In genomic region chr8:123252925-123253324, GRCm38 (mm10) we compare ENCODE assay signal across 9 mouse cellular contexts. TPM values are rescaled to one million over a fixed set of nuclear protein-coding genes. Genes with fewer than 3 reads are reported as not detected.
DNase-seq lines count a peak whose midpoint lies in the region; ATAC-seq and TF ChIP-seq lines count a peak whose summit lies in the region.
"Had no signal": no experiment of that assay in that cellular context is flagged by ENCODE, and none has a peak within 500 bp of the region (broad histone marks: within the 10 kb centered on the region; RNA-seq: fewer than 3 reads in every experiment).

No protein-coding gene starts in this region.

- TF ChIP-seq POLR2A in lung, adult 2 months (IDR thresholded peaks at IDR 0.05; ENCODE audit: borderline replicate concordance, extremely low read depth, low read depth, low read length), result no peak

- H3K36me3 ChIP-seq in lung, embryonic 15.5 days, result peaks cover 51% of the 10 kb centered on the region
- H3K36me3 ChIP-seq in embryonic facial prominence, embryonic 15.5 days, result peaks cover 51% of the 10 kb centered on the region
- peaks cover 63% of the 10 kb centered on the region for H3K36me3 ChIP-seq in limb, embryonic 12.5 days
- H3K36me3 ChIP-seq in stomach, embryonic 14.5 days (ENCODE audit: control insufficient read depth, insufficient read depth, low read length), result peaks cover 43% of the 10 kb centered on the region

- WGBS in lung, embryonic 15.5 days, result 41% methylated on average over 4 of the region's 4 CpGs
- 38% methylated on average over 4 of the region's 4 CpGs for WGBS in lung, adult 2 months
- 37% methylated on average over 4 of the region's 4 CpGs for WGBS in embryonic facial prominence, embryonic 15.5 days
- WGBS in limb, embryonic 12.5 days, result 54% methylated on average over 4 of the region's 4 CpGs
- WGBS in stomach, embryonic 14.5 days, result 44% methylated on average over 4 of the region's 4 CpGs

- H3K4me1 ChIP-seq in lung, embryonic 15.5 days, result peaks cover 20% of the 10 kb centered on the region
- H3K4me1 ChIP-seq in lung, adult 2 months (ENCODE audit: control insufficient read depth, insufficient read depth, low read length), result peaks cover 10% of the 10 kb centered on the region
- H3K4me1 ChIP-seq in embryonic facial prominence, embryonic 15.5 days, result peaks cover 36% of the 10 kb centered on the region
- peaks cover 24% of the 10 kb centered on the region for H3K4me1 ChIP-seq in limb, embryonic 12.5 days (replicated peaks)
- H3K4me1 ChIP-seq in stomach, embryonic 14.5 days (ENCODE audit: control insufficient read depth, insufficient read depth, low read length), result peaks cover 11% of the 10 kb centered on the region; the same call in 1 of the 2 replicates

- H3K9ac ChIP-seq in lung, embryonic 15.5 days, result peak overlapping the region; percentile 97; the same call in 1 of the 2 replicates
- peak overlapping the region; percentile 99; the same call in 1 of the 2 replicates for H3K9ac ChIP-seq in embryonic facial prominence, embryonic 15.5 days
- H3K9ac ChIP-seq in limb, embryonic 12.5 days (replicated peaks), result peak overlapping the region; percentile 95
- no peak overlapping the region; the same call in 1 of the 2 replicates for H3K9ac ChIP-seq in stomach, embryonic 14.5 days (replicated peaks; ENCODE audit: low read depth, low read length)

- H3K27me3 ChIP-seq in lung, embryonic 15.5 days, result no peaks in the 10 kb centered on the region
- no peaks in the 10 kb centered on the region for H3K27me3 ChIP-seq in embryonic facial prominence, embryonic 15.5 days
- no peaks in the 10 kb centered on the region for H3K27me3 ChIP-seq in limb, embryonic 12.5 days
- H3K27me3 ChIP-seq in stomach, embryonic 14.5 days (ENCODE audit: control insufficient read depth, insufficient read depth, low read length), result no peaks in the 10 kb centered on the region

- ATAC-seq in lung, embryonic 15.5 days (ENCODE audit: borderline replicate concordance, extremely low read depth, low FRiP score, low TSS enrichment), result no peak
- no peak for ATAC-seq in embryonic facial prominence, embryonic 15.5 days (ENCODE audit: insufficient number of reproducible peaks, low FRiP score, low TSS enrichment, low read depth)
- ATAC-seq in limb, embryonic 12.5 days (ENCODE audit: insufficient number of reproducible peaks, insufficient read depth, low FRiP score, low TSS enrichment, low read depth), result no peak
- no peak for ATAC-seq in stomach, embryonic 14.5 days (ENCODE audit: insufficient number of reproducible peaks, insufficient read depth, low FRiP score, low read depth)
- ATAC-seq in inflammation-experienced regulatory T-cells, adult 6 months, result no peak

- peak overlapping the region; percentile 90 for H3K4me3 ChIP-seq in lung, embryonic 15.5 days
- no peak overlapping the region for H3K4me3 ChIP-seq in lung, adult 2 months (replicated peaks; ENCODE audit: extremely low read depth, low read depth, low read length)
- H3K4me3 ChIP-seq in embryonic facial prominence, embryonic 15.5 days (replicated peaks), result peak overlapping the region; percentile 94
- H3K4me3 ChIP-seq in limb, embryonic 12.5 days (replicated peaks), result peak overlapping the region; percentile 96
- peak overlapping the region; percentile 98; the same call in 1 of the 2 replicates for H3K4me3 ChIP-seq in stomach, embryonic 14.5 days (ENCODE audit: low read depth, low read length)

- no peak for TF ChIP-seq CTCF in lung, adult 2 months (IDR thresholded peaks at IDR 0.05; ENCODE audit: insufficient read depth, low read length)

- peak overlapping the region; percentile 92 for H3K4me2 ChIP-seq in lung, embryonic 15.5 days
- H3K4me2 ChIP-seq in embryonic facial prominence, embryonic 15.5 days (replicated peaks), result peak overlapping the region; percentile 78
- H3K4me2 ChIP-seq in limb, embryonic 12.5 days, result peak overlapping the region; percentile 95
- peak overlapping the region; percentile 66 for H3K4me2 ChIP-seq in stomach, embryonic 14.5 days (replicated peaks; ENCODE audit: low read depth, low read length)

- DNase-seq in lung, adult 2 months, result no peak
- no peak for DNase-seq in frontal cortex, postnatal 36 days (ENCODE audit: low spot score in 2 of 2)
- no peak for DNase-seq in urinary bladder, adult 18-20 months (ENCODE audit: low spot score in 2 of 2)
- DNase-seq: right cerebral cortex, postnatal 25 days had no signal

- H3K27ac ChIP-seq in lung, embryonic 15.5 days, result no peak overlapping the region
- H3K27ac ChIP-seq in embryonic facial prominence, embryonic 15.5 days (replicated peaks), result peak overlapping the region; percentile 87
- no peak overlapping the region for H3K27ac ChIP-seq in limb, embryonic 12.5 days
- peak overlapping the region; percentile 82; the same call in 1 of the 2 replicates for H3K27ac ChIP-seq in stomach, embryonic 14.5 days (ENCODE audit: low read length)

- no peaks in the 10 kb centered on the region for H3K9me3 ChIP-seq in lung, embryonic 15.5 days
- H3K9me3 ChIP-seq in embryonic facial prominence, embryonic 15.5 days (replicated peaks), result no peaks in the 10 kb centered on the region
- H3K9me3 ChIP-seq in limb, embryonic 12.5 days, result no peaks in the 10 kb centered on the region
- H3K9me3 ChIP-seq in stomach, embryonic 14.5 days (ENCODE audit: control insufficient read depth, low read depth, low read length), result no peaks in the 10 kb centered on the region

RNA-seq across cellular contexts. Expression of gene Zfp276, which starts 1.1 kb away (rescaled TPM):
- polyA plus RNA-seq in lung, embryonic 15.5 days (2015; fragmentation: Nextera tagmentation; extraction: Ambion mirVana), result 19.4 and 21.6 TPM in 2 replicates
- polyA plus RNA-seq in lung, adult 2 months (2012; rRNA removed), result 34.1 and 37.8 TPM in 2 replicates
- polyA plus RNA-seq in embryonic facial prominence, embryonic 15.5 days (2015; fragmentation: Nextera tagmentation; extraction: Ambion mirVana), result 26.3 and 28.7 TPM in 2 replicates
- 30.1 and 31.4 TPM in 2 replicates for polyA plus RNA-seq in limb, embryonic 12.5 days (2016; fragmentation: Nextera tagmentation; extraction: Ambion mirVana)
- polyA plus RNA-seq in stomach, embryonic 14.5 days (2014; fragmentation: Nextera tagmentation; extraction: Ambion mirVana), result 21.8 and 23.2 TPM in 2 replicates
- polyA plus RNA-seq in inflammation-experienced regulatory T-cells, adult 6 months (2017; shearing (Covaris generic)), result 1 to 10 TPM; 4.2 to 5.1 (median 5.1) TPM

RNA-seq across cellular contexts. Expression of gene Vps9d1, which starts 1.2 kb away (rescaled TPM):
- polyA plus RNA-seq in lung, embryonic 15.5 days (2015; fragmentation: Nextera tagmentation; extraction: Ambion mirVana), result 21.9 and 24.6 TPM in 2 replicates
- polyA plus RNA-seq in lung, adult 2 months (2012; rRNA removed), result 83.9 and 94.4 TPM in 2 replicates
- 28.0 and 31.4 TPM in 2 replicates for polyA plus RNA-seq in embryonic facial prominence, embryonic 15.5 days (2015; fragmentation: Nextera tagmentation; extraction: Ambion mirVana)
- 30.4 and 34.0 TPM in 2 replicates for polyA plus RNA-seq in limb, embryonic 12.5 days (2016; fragmentation: Nextera tagmentation; extraction: Ambion mirVana)
- 26.5 and 29.7 TPM in 2 replicates for polyA plus RNA-seq in stomach, embryonic 14.5 days (2014; fragmentation: Nextera tagmentation; extraction: Ambion mirVana)
- polyA plus RNA-seq in inflammation-experienced regulatory T-cells, adult 6 months (2017; shearing (Covaris generic)), result 10 to 100 TPM in 1 of 3 experiments, 1 to 10 TPM in 2; 7.3 to 12.9 (median 7.4) TPM

RNA-seq across cellular contexts. Expression of gene Spata2l, which starts 16.9 kb away (rescaled TPM):
- polyA plus RNA-seq in lung, embryonic 15.5 days (2015; fragmentation: Nextera tagmentation; extraction: Ambion mirVana), result 4.6 and 4.8 TPM in 2 replicates
- 8.3 and 9.6 TPM in 2 replicates for polyA plus RNA-seq in lung, adult 2 months (2012; rRNA removed)
- polyA plus RNA-seq in embryonic facial prominence, embryonic 15.5 days (2015; fragmentation: Nextera tagmentation; extraction: Ambion mirVana), result 5.7 and 6.8 TPM in 2 replicates
- 1.6 and 1.8 TPM in 2 replicates for polyA plus RNA-seq in limb, embryonic 12.5 days (2016; fragmentation: Nextera tagmentation; extraction: Ambion mirVana)
- 4.1 and 4.7 TPM in 2 replicates for polyA plus RNA-seq in stomach, embryonic 14.5 days (2014; fragmentation: Nextera tagmentation; extraction: Ambion mirVana)
- polyA plus RNA-seq in inflammation-experienced regulatory T-cells, adult 6 months (2017; shearing (Covaris generic)), result 1 to 10 TPM; 6.3 to 7.7 (median 6.5) TPM

RNA-seq across cellular contexts. Expression of gene Cdk10, which starts 28.3 kb away (rescaled TPM):
- polyA plus RNA-seq in lung, embryonic 15.5 days (2015; fragmentation: Nextera tagmentation; extraction: Ambion mirVana), result 30.0 and 32.1 TPM in 2 replicates
- 48.5 and 60.3 TPM in 2 replicates for polyA plus RNA-seq in lung, adult 2 months (2012; rRNA removed)
- polyA plus RNA-seq in embryonic facial prominence, embryonic 15.5 days (2015; fragmentation: Nextera tagmentation; extraction: Ambion mirVana), result 36.2 and 38.3 TPM in 2 replicates
- polyA plus RNA-seq in limb, embryonic 12.5 days (2016; fragmentation: Nextera tagmentation; extraction: Ambion mirVana), result 36.3 and 36.6 TPM in 2 replicates
- 36.3 and 37.5 TPM in 2 replicates for polyA plus RNA-seq in stomach, embryonic 14.5 days (2014; fragmentation: Nextera tagmentation; extraction: Ambion mirVana)
- polyA plus RNA-seq in inflammation-experienced regulatory T-cells, adult 6 months (2017; shearing (Covaris generic)), result 10 to 100 TPM; 16.4 to 29.7 (median 24.3) TPM

RNA-seq across cellular contexts. Expression of gene Spata33, which starts 40.3 kb away (rescaled TPM):
- 4.9 and 5.5 TPM in 2 replicates for polyA plus RNA-seq in lung, embryonic 15.5 days (2015; fragmentation: Nextera tagmentation; extraction: Ambion mirVana)
- polyA plus RNA-seq in lung, adult 2 months (2012; rRNA removed), result 2.8 and 3.1 TPM in 2 replicates
- polyA plus RNA-seq in embryonic facial prominence, embryonic 15.5 days (2015; fragmentation: Nextera tagmentation; extraction: Ambion mirVana), result 6.9 and 9.8 TPM in 2 replicates
- 5.0 and 6.5 TPM in 2 replicates for polyA plus RNA-seq in limb, embryonic 12.5 days (2016; fragmentation: Nextera tagmentation; extraction: Ambion mirVana)
- 4.1 and 5.7 TPM in 2 replicates for polyA plus RNA-seq in stomach, embryonic 14.5 days (2014; fragmentation: Nextera tagmentation; extraction: Ambion mirVana)
- polyA plus RNA-seq in inflammation-experienced regulatory T-cells, adult 6 months (2017; shearing (Covaris generic)), result not detected

Comparison
In these comparisons a context has a peak if more than half of its experiments do, and no peak if none do; other contexts are left out.
1. H3K27ac ChIP-seq: peak in embryonic facial prominence, embryonic 15.5 days (single experiment) and stomach, embryonic 14.5 days (single experiment); none in lung, embryonic 15.5 days (single experiment) and limb, embryonic 12.5 days (single experiment).
2. Peak in every context shown above with its lines, with median percentiles within 50 percentile points of each other: H3K4me2 ChIP-seq.